Mouse (Mus musculus): ENCODE data around the gene Ccl21b.
"Not testable (repeated sequence)": the region's sequence is repeated elsewhere in the genome, so short reads cannot be mapped to it uniquely, and the experiment has no call there.

The Ccl21b gene

DNA sequence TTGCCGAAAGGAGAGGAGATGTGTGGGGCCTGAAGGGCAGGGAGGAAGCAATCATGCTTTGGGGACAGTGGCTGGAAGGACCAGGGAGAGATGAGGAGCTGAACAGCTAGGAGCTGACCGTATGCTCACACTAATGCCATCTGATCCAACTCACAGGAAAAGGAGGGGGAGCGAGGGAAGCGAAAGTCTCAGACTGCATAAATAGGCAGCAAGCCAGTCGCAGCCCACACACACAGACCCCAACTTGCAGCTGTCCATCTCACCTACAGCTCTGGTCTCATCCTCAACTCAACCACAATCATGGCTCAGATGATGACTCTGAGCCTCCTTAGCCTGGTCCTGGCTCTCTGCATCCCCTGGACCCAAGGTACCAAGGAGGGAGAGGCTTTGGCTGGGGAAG, at the start of gene Ccl21b:
TSS of gene Ccl21b (plus strand) at position 301 of the 400 bp plus-strand sequence.
- DNase-seq = not testable (repeated sequence)

DNA sequence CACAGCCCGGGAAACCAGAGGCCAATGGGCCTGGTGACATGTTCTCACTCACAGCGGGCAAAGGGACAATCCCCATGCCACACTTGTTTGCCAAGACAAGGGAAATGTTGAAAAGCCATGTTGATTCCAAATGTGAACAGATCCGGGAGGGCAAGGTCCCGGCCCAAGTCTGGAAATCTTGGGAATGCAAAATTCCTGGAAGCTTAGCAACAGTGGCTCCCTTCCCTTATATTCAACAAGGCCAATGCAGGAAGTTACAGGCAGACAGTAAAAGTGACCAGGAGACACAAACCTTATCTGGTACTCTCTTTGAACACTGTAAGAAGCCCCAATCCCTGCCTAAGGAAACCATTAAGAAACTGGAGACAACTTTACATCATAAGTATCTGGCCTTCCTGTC, 15.2 kb upstream of the Ccl21b start, which contains the start of gene Gm10600:
TSS of gene Gm10600 (plus strand) at position 301 of the 400 bp plus-strand sequence.
- not testable (repeated sequence) for DNase-seq

- DNase-seq = not testable (repeated sequence)
These were observed 38.4 kb downstream of the Ccl21b start, which contains the start of gene Gm21953 for GRCm38 (mm10) chr4:42293967-42294366. TSS of gene Gm21953 (plus strand) at chr4:42294267.
